Mouse (Mus musculus) MEL (cell line): ENCODE data around the gene Map1lc3a.

Experiments used
- CTCF ChIP-seq, 3 experiments: IDR thresholded peaks in 2 of 3; conservative IDR thresholded peaks in 1 of 3; 2 replicates each; pipeline ENCODE4 v1.5.1; 2011 to 2012; ENCODE audit warnings: low read length in 3 of 3, low read depth in 2 of 3, mild to moderate bottlenecking in 2 of 3, improper control_type of control experiment in 1 of 3, inconsistent platforms in 1 of 3, mixed read lengths in 1 of 3, moderate library complexity in 1 of 3; ENCODE audit not compliant: control insufficient read depth in 1 of 3, insufficient read depth in 1 of 3, poor library complexity in 1 of 3, severe bottlenecking in 1 of 3
- EP300 ChIP-seq, 2 experiments: IDR thresholded peaks; 2 replicates each; pipeline ENCODE4 v1.6.1; 2011; ENCODE audit warnings: improper control_type of control experiment in 2 of 2, low read length in 2 of 2, low read depth in 1 of 2, mild to moderate bottlenecking in 1 of 2
- MEF2A ChIP-seq: IDR thresholded peaks from 2 replicates; pipeline ENCODE4 v1.6.1; 2014; ENCODE audit warnings: low read depth, mild to moderate bottlenecking, inconsistent platforms, low read length, improper control_type of control experiment; ENCODE audit not compliant: poor library complexity, insufficient replicate concordance, severe bottlenecking; ENCODE audit errors: extremely low read depth
- MXI1 ChIP-seq: IDR thresholded peaks from 2 replicates; pipeline ENCODE4 v1.6.1; 2011; ENCODE audit warnings: mild to moderate bottlenecking, low read depth, low read length, improper control_type of control experiment

- TF ChIP-seq MEF2A (no peak), CTCF (IDR thresholded peaks at IDR 0.05 in 2 of 3, conservative IDR thresholded peaks at IDR 0.05 in 1 of 3; ENCODE audit: control insufficient read depth in 1 of 3, insufficient read depth in 1 of 3, low read depth in 2 of 3, low read length in 3 of 3, poor library complexity in 1 of 3, severe bottlenecking in 1 of 3) (no peak), EP300 (IDR thresholded peaks at IDR 0.05; ENCODE audit: low read depth in 1 of 2, low read length in 2 of 2) (no peak), MXI1 (peak; percentile 73)
Measured at GRCm38 (mm10) chr2:155235746-155236361, 40.2 kb upstream of the Map1lc3a start.
